Mouse (Mus musculus): Measurements from ENCODE around the gene Gm8206.
"Not testable (repeated sequence)": the region's sequence is repeated elsewhere in the genome, so short reads cannot be mapped to it uniquely, and the experiment has no call there.

The Gm8206 gene

GRCm38 (mm10) chr14:6093842-6094241 is at the start of gene Gm8206:
Gene Gm8206, minus strand, starts transcription at chr14:6093942.
- not testable (repeated sequence) for TF ChIP-seq GATA4 (IDR thresholded peaks at IDR 0.05; ENCODE audit: insufficient replicate concordance, low read length)

GRCm38 (mm10) chr14:6125707-6126106 is 32.0 kb upstream of the Gm8206 start, which contains the start of gene Gm3476:
Gene Gm3476, minus strand, starts transcription at chr14:6125807.
- TF ChIP-seq GATA4 (IDR thresholded peaks at IDR 0.05; ENCODE audit: insufficient replicate concordance, low read length): not testable (repeated sequence)

- TF ChIP-seq GATA4 (IDR thresholded peaks at IDR 0.05; ENCODE audit: insufficient replicate concordance, low read length): not testable (repeated sequence)
Observed at GRCm38 (mm10) chr14:6108272-6108925, 14.7 kb upstream of the Gm8206 start, which contains the start of gene Gm3468. Gene Gm3468, minus strand, starts transcription at chr14:6108665.

- not testable (repeated sequence) for TF ChIP-seq GATA4 (IDR thresholded peaks at IDR 0.05; ENCODE audit: insufficient replicate concordance, low read length)
Observed at GRCm38 (mm10) chr14:6058167-6058566, 35.6 kb downstream of the Gm8206 start, which contains the start of gene Gm6337. Gene Gm6337, minus strand, starts transcription at chr14:6058267.

GRCm38 (mm10) chr14:5979037-5979436 is 114.7 kb downstream of the Gm8206 start, which contains the start of gene Gm3453:
Gene Gm3453, minus strand, starts transcription at chr14:5979137.
- not testable (repeated sequence) for TF ChIP-seq GATA4 (IDR thresholded peaks at IDR 0.05; ENCODE audit: insufficient replicate concordance, low read length)
